8 mouse cellular contexts compared by ENCODE assay signal in the genomic region with DNA sequence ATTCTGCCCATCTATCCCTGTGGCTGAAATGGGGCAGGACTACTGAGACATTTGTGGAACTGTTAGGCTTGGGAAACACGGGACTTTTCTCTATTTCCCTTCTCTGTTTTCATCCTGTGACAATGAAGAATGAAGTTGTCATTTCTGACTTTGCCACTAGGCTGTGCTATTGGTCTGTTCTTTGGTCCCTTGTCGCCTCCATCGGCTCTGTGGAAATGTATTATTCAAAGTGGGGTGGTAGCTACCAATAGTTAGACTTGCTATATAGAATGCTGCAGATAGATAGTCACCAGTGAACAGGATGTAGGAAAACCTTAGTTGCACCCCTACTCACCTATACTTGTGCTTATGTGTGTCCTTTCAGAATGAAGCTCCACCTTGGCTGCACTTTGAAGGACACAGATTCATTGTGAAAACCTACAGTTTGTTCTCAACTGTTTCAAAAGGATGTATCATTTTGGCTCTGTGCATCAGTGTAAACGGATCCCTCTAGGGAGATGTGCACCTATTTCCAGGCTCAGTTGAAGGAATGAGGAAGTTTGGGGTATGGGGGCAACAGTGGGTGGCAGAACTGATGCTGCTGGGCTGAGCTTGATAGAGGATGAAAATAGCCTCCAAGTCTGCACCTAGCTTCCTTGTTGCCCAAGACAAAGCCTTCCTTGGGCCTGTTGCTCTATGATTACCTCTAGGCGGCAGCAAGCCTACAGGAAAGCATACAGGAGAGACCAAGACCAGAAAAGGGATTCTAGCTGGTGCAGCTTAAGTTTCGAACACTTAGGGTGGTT.
A peak's percentile ranks its signal among the peaks of the same experiment; 100 is the strongest.
DNase-seq lines count a peak whose midpoint lies in the region; ATAC-seq and TF ChIP-seq lines count a peak whose summit lies in the region.

No protein-coding gene starts in this region.

- H3K27me3 ChIP-seq in midbrain, embryonic 11.5 days (ENCODE audit: control insufficient read depth, insufficient read depth, low read length): no peaks in the 10 kb centered on the region
- no peaks in the 10 kb centered on the region for H3K27me3 ChIP-seq in stomach, postnatal 0 days (ENCODE audit: control insufficient read depth, insufficient read depth, low read length)

- H3K9me3 ChIP-seq in midbrain, embryonic 11.5 days (ENCODE audit: control insufficient read depth, low read length): no peaks in the 10 kb centered on the region
- H3K9me3 ChIP-seq in stomach, postnatal 0 days (ENCODE audit: control insufficient read depth, low read length): no peaks in the 10 kb centered on the region

- TF ChIP-seq CTCF in stomach, postnatal 0 days (IDR thresholded peaks at IDR 0.05; ENCODE audit: low read depth): peak; percentile 86

- no peak overlapping the region for H3K4me2 ChIP-seq in midbrain, embryonic 11.5 days
- H3K4me2 ChIP-seq in stomach, postnatal 0 days (replicated peaks; ENCODE audit: low read depth): no peak overlapping the region

- no peak overlapping the region for H3K27ac ChIP-seq in midbrain, embryonic 11.5 days (ENCODE audit: low read depth, low read length)
- H3K27ac ChIP-seq in stomach, postnatal 0 days (replicated peaks): no peak overlapping the region

- TF ChIP-seq EP300 in stomach, postnatal 0 days (optimal IDR thresholded peaks at IDR 0.05): no peak

- ATAC-seq in midbrain, embryonic 11.5 days (ENCODE audit: low FRiP score): peak; percentile 67; the same call in 1 of the 2 replicates
- no peak for ATAC-seq in stomach, postnatal 0 days (ENCODE audit: low FRiP score, low TSS enrichment)

- no peak overlapping the region for H3K9ac ChIP-seq in midbrain, embryonic 11.5 days (ENCODE audit: low read length)
- no peak overlapping the region for H3K9ac ChIP-seq in stomach, postnatal 0 days (ENCODE audit: low read length)

- no peak overlapping the region for H3K4me3 ChIP-seq in midbrain, embryonic 11.5 days (ENCODE audit: low read depth, low read length)
- H3K4me3 ChIP-seq in stomach, postnatal 0 days (ENCODE audit: low read depth, low read length): no peak overlapping the region

- 20% methylated on average over 6 of the region's 6 CpGs for WGBS in midbrain, embryonic 11.5 days
- 14% methylated on average over 6 of the region's 6 CpGs for WGBS in stomach, postnatal 0 days

- H3K36me3 ChIP-seq in midbrain, embryonic 11.5 days (ENCODE audit: control insufficient read depth, insufficient read depth, low read length): no peaks in the 10 kb centered on the region
- H3K36me3 ChIP-seq in stomach, postnatal 0 days (ENCODE audit: control insufficient read depth, insufficient read depth, low read length): no peaks in the 10 kb centered on the region

- H3K4me1 ChIP-seq in midbrain, embryonic 11.5 days (ENCODE audit: control insufficient read depth, insufficient read depth, low read length): no peaks in the 10 kb centered on the region
- H3K4me1 ChIP-seq in stomach, postnatal 0 days (replicated peaks; ENCODE audit: control insufficient read depth, insufficient read depth): no peaks in the 10 kb centered on the region

- DNase-seq in adrenal gland, postnatal 10 days: peak; percentile 67
- DNase-seq in adrenal gland, adult 8-10 months: no peak
- DNase-seq in B cell, adult 2 months: peak; percentile 26 to 36
- DNase-seq in cerebellum, adult 9-11 months: peak; percentile 32
- DNase-seq in frontal cortex, postnatal 25 days (ENCODE audit: low spot score in 2 of 2): peak; percentile 23 to 73
- DNase-seq in layer of hippocampus, adult 9-10 months (ENCODE audit: low spot score): peak; percentile 95
- peak; percentile 96 for DNase-seq in midbrain, embryonic 11.5 days (ENCODE audit: low spot score, missing footprints)
- peak; percentile 23 for DNase-seq in stomach, postnatal 0 days (ENCODE audit: low spot score)
